Mouse (Mus musculus) MEL (cell line): ENCODE results near the gene Tmem164. TPM values are rescaled to one million over a fixed set of nuclear protein-coding genes. Genes with fewer than 3 reads are reported as not detected.
A peak's percentile ranks its signal among the peaks of the same experiment; 100 is the strongest.

ENCODE experiments used
- DNase-seq: peaks from one replicate; pipeline ENCODE4 v3.0.0; 2011; ENCODE audit warnings: low read depth, low spot score
- H3K27ac ChIP-seq: 2 replicates; pipeline ENCODE4 v1.5.1; 2012; ENCODE audit warnings: low read depth, mild to moderate bottlenecking, control low read depth, low read length, moderate library complexity; ENCODE audit not compliant: control insufficient read depth
- H3K27me3 ChIP-seq, 2 experiments: fragments of 150-350 bp in 1 of 2; sonication (generic) in 1 of 2; 2 replicates each; pipeline ENCODE4 v1.6.1; 2012; ENCODE audit warnings: low read length in 2 of 2, mild to moderate bottlenecking in 2 of 2, improper control_type of control experiment in 1 of 2, moderate library complexity in 1 of 2; ENCODE audit not compliant: insufficient read depth in 2 of 2, control insufficient read depth in 1 of 2
- H3K36me3 ChIP-seq, 2 experiments: 2 replicates each; pipeline ENCODE4 v1.6.1; 2012 to 2014; ENCODE audit warnings: low read length in 2 of 2, improper control_type of control experiment in 1 of 2, inconsistent platforms in 1 of 2, mild to moderate bottlenecking in 1 of 2; ENCODE audit not compliant: insufficient read depth in 2 of 2, control insufficient read depth in 1 of 2
- H3K4me1 ChIP-seq, 2 experiments: fragments of 150-350 bp in 1 of 2; sonication (generic) in 1 of 2; 2 replicates each; pipeline ENCODE4 v1.6.1; 2012; ENCODE audit warnings: low read length in 2 of 2, improper control_type of control experiment in 1 of 2, mild to moderate bottlenecking in 1 of 2; ENCODE audit not compliant: insufficient read depth in 2 of 2, control insufficient read depth in 1 of 2
- H3K4me3 ChIP-seq, 2 experiments: fragments of 150-350 bp in 1 of 2; sonication (generic) in 1 of 2; 2 replicates each; pipeline ENCODE4 v1.5.1; 2012; ENCODE audit warnings: low read depth in 2 of 2, low read length in 2 of 2, mild to moderate bottlenecking in 2 of 2, moderate library complexity in 2 of 2, control low read depth in 1 of 2, improper control_type of control experiment in 1 of 2; ENCODE audit not compliant: control insufficient read depth in 1 of 2, insufficient read depth in 1 of 2
- H3K79me2 ChIP-seq: 2 replicates; pipeline ENCODE4 v1.6.1; 2012; ENCODE audit warnings: mild to moderate bottlenecking, low read length, moderate library complexity; ENCODE audit not compliant: control insufficient read depth, poor library complexity, insufficient read depth
- H3K9ac ChIP-seq: 2 replicates; pipeline ENCODE4 v1.6.1; 2012; ENCODE audit warnings: low read depth, mild to moderate bottlenecking, control low read depth, low read length, moderate library complexity; ENCODE audit not compliant: control insufficient read depth, poor library complexity, severe bottlenecking
- H3K9me3 ChIP-seq: fragments of 150-350 bp; sonication (generic); replicated peaks from 2 replicates; pipeline ENCODE4 v1.6.1; 2012; ENCODE audit warnings: mild to moderate bottlenecking, low read length, improper control_type of control experiment, moderate library complexity; ENCODE audit not compliant: insufficient read depth
- BHLHE40 ChIP-seq: IDR thresholded peaks from 2 replicates; pipeline ENCODE4 v1.6.1; 2012; ENCODE audit warnings: low read depth, mild to moderate bottlenecking, inconsistent platforms, low read length, improper control_type of control experiment, borderline replicate concordance
- CHD1 ChIP-seq: IDR thresholded peaks from 2 replicates; pipeline ENCODE4 v1.6.1; 2012; ENCODE audit warnings: low read depth, mild to moderate bottlenecking, inconsistent platforms, low read length, improper control_type of control experiment
- CHD2 ChIP-seq: IDR thresholded peaks from 2 replicates; pipeline ENCODE4 v1.6.1; 2011; ENCODE audit warnings: low read length, improper control_type of control experiment
- CTCF ChIP-seq, 3 experiments: IDR thresholded peaks in 2 of 3; conservative IDR thresholded peaks in 1 of 3; 2 replicates each; pipeline ENCODE4 v1.5.1; 2011 to 2012; ENCODE audit warnings: low read length in 3 of 3, low read depth in 2 of 3, mild to moderate bottlenecking in 2 of 3, improper control_type of control experiment in 1 of 3, inconsistent platforms in 1 of 3, mixed read lengths in 1 of 3, moderate library complexity in 1 of 3; ENCODE audit not compliant: control insufficient read depth in 1 of 3, insufficient read depth in 1 of 3, poor library complexity in 1 of 3, severe bottlenecking in 1 of 3
- E2F4 ChIP-seq: IDR thresholded peaks from 2 replicates; pipeline ENCODE4 v1.6.1; 2011; ENCODE audit warnings: low read depth, low read length, improper control_type of control experiment, borderline replicate concordance
- ELF1 ChIP-seq: IDR thresholded peaks from 2 replicates; pipeline ENCODE4 v1.6.1; 2014; ENCODE audit warnings: low read depth, mild to moderate bottlenecking, inconsistent platforms, low read length, improper control_type of control experiment, moderate library complexity
- ETS1 ChIP-seq: IDR thresholded peaks from 2 replicates; pipeline ENCODE4 v1.6.1; 2012; ENCODE audit warnings: low read depth, mild to moderate bottlenecking, inconsistent platforms, low read length, improper control_type of control experiment, moderate library complexity
- GABPA ChIP-seq: IDR thresholded peaks from 2 replicates; pipeline ENCODE4 v1.6.1; 2012; ENCODE audit warnings: low read depth, mild to moderate bottlenecking, inconsistent platforms, low read length, improper control_type of control experiment, moderate library complexity
- HCFC1 ChIP-seq: IDR thresholded peaks from 2 replicates; pipeline ENCODE4 v1.6.1; 2012; ENCODE audit warnings: low read depth, mild to moderate bottlenecking, inconsistent platforms, low read length, improper control_type of control experiment, moderate library complexity
- JUND ChIP-seq: IDR thresholded peaks from 2 replicates; pipeline ENCODE4 v1.6.1; 2011; ENCODE audit warnings: low read depth, mild to moderate bottlenecking, improper control_type of control experiment, low read length
- KAT2A ChIP-seq: conservative IDR thresholded peaks from 2 replicates; pipeline ENCODE4 v1.6.1; 2012; ENCODE audit warnings: low read depth, low read length, improper control_type of control experiment, inconsistent platforms
- MAX ChIP-seq: IDR thresholded peaks from 2 replicates; pipeline ENCODE4 v1.6.1; 2011; ENCODE audit warnings: low read length, improper control_type of control experiment
- MAZ ChIP-seq: IDR thresholded peaks from 2 replicates; pipeline ENCODE4 v1.6.1; 2012; ENCODE audit warnings: low read depth, mild to moderate bottlenecking, inconsistent platforms, low read length, improper control_type of control experiment
- MXI1 ChIP-seq: IDR thresholded peaks from 2 replicates; pipeline ENCODE4 v1.6.1; 2011; ENCODE audit warnings: mild to moderate bottlenecking, low read depth, low read length, improper control_type of control experiment
- MYB ChIP-seq: IDR thresholded peaks from 2 replicates; pipeline ENCODE4 v1.6.1; 2011; ENCODE audit warnings: mild to moderate bottlenecking, low read depth, low read length, improper control_type of control experiment
- MYC ChIP-seq: IDR thresholded peaks from 2 replicates; pipeline ENCODE4 v1.6.1; 2011; ENCODE audit warnings: low read depth, mild to moderate bottlenecking, low read length, improper control_type of control experiment, moderate library complexity
- NELFE ChIP-seq: IDR thresholded peaks from 2 replicates; pipeline ENCODE4 v1.6.1; 2011; ENCODE audit warnings: low read depth, low read length, improper control_type of control experiment
- POLR2AphosphoS2 ChIP-seq: IDR thresholded peaks from 2 replicates; pipeline ENCODE4 v1.6.1; 2011; ENCODE audit warnings: low read length, improper control_type of control experiment
- POLR2AphosphoS5 ChIP-seq: IDR thresholded peaks from 2 replicates; pipeline ENCODE4 v1.6.1; 2012; ENCODE audit warnings: low read depth, borderline replicate concordance, mild to moderate bottlenecking, inconsistent platforms, low read length, moderate library complexity, mixed read lengths
- RCOR1 ChIP-seq: IDR thresholded peaks from 2 replicates; pipeline ENCODE4 v1.6.1; 2012; ENCODE audit warnings: low read depth, mild to moderate bottlenecking, inconsistent platforms, low read length, improper control_type of control experiment
- SIN3A ChIP-seq: IDR thresholded peaks from 2 replicates; pipeline ENCODE4 v1.6.1; 2012; ENCODE audit warnings: low read length, improper control_type of control experiment, inconsistent platforms
- SMC3 ChIP-seq: IDR thresholded peaks from 2 replicates; pipeline ENCODE4 v1.6.1; 2011; ENCODE audit warnings: low read depth, low read length, improper control_type of control experiment
- TAL1 ChIP-seq: IDR thresholded peaks from 2 replicates; pipeline ENCODE4 v1.6.1; 2012; ENCODE audit warnings: mild to moderate bottlenecking, inconsistent platforms, low read length, moderate library complexity, mixed read lengths
- TBP ChIP-seq: IDR thresholded peaks from 2 replicates; pipeline ENCODE4 v1.8.0; 2011; ENCODE audit warnings: low read depth, low read length, improper control_type of control experiment
- TCF12 ChIP-seq: IDR thresholded peaks from 2 replicates; pipeline ENCODE4 v1.6.1; 2014; ENCODE audit warnings: low read depth, mild to moderate bottlenecking, inconsistent platforms, low read length, improper control_type of control experiment, moderate library complexity
- UBTF ChIP-seq: IDR thresholded peaks from 2 replicates; pipeline ENCODE4 v1.6.1; 2012; ENCODE audit warnings: low read depth, mild to moderate bottlenecking, inconsistent platforms, low read length, improper control_type of control experiment, moderate library complexity, borderline replicate concordance; ENCODE audit not compliant: insufficient read depth
- USF1 ChIP-seq: IDR thresholded peaks from 2 replicates; pipeline ENCODE4 v1.6.1; 2014; ENCODE audit warnings: low read depth, mild to moderate bottlenecking, inconsistent platforms, low read length, improper control_type of control experiment, moderate library complexity
- USF2 ChIP-seq, 2 experiments: IDR thresholded peaks; 2 replicates each; pipeline ENCODE4 v1.6.1; 2011 to 2012; ENCODE audit warnings: improper control_type of control experiment in 2 of 2, low read length in 2 of 2, borderline replicate concordance in 1 of 2, inconsistent platforms in 1 of 2, low read depth in 1 of 2, mild to moderate bottlenecking in 1 of 2; ENCODE audit not compliant: insufficient read depth in 1 of 2
- ZC3H11A ChIP-seq: IDR thresholded peaks from 2 replicates; pipeline ENCODE4 v1.6.1; 2012; ENCODE audit warnings: low read depth, mild to moderate bottlenecking, inconsistent platforms, low read length, improper control_type of control experiment
- ZKSCAN1 ChIP-seq: IDR thresholded peaks from 2 replicates; pipeline ENCODE4 v1.6.1; 2012; ENCODE audit warnings: low read depth, mild to moderate bottlenecking, inconsistent platforms, low read length, improper control_type of control experiment, moderate library complexity
- ZMIZ1 ChIP-seq: IDR thresholded peaks from 2 replicates; pipeline ENCODE4 v1.6.1; 2012; ENCODE audit warnings: low read depth, mild to moderate bottlenecking, inconsistent platforms, low read length, improper control_type of control experiment, moderate library complexity
- ZNF384 ChIP-seq: IDR thresholded peaks from 2 replicates; pipeline ENCODE4 v1.6.1; 2012; ENCODE audit warnings: low read depth, mild to moderate bottlenecking, inconsistent platforms, low read length, improper control_type of control experiment
- polyA plus RNA-seq, 2 experiments: library from polyadenylated mRNA; stranded (reverse) in 1 of 2; unstranded in 1 of 2; fragments of >175 nt in 1 of 2; fragments of >200 nt in 1 of 2; gene quantifications; 2 replicates each; pipeline versions ENCODE4 v1.2.1 to v1.2.4; 2012; ENCODE audit warnings: low replicate concordance in 2 of 2, low read depth in 1 of 2; ENCODE audit not compliant: insufficient read length in 2 of 2, insufficient read depth in 1 of 2, missing spikeins in 1 of 2
- total RNA-seq: library from RNA; depleted of rRNA; stranded (reverse); fragments of 300-350 nt; gene quantifications from 2 replicates; pipeline ENCODE4 v1.2.3, GENCODE M21; 2012

The Tmem164 gene
- total and polyA plus RNA-seq, 3 experiments: 34.3 to 92.4 (median 72.8) TPM

DNA sequence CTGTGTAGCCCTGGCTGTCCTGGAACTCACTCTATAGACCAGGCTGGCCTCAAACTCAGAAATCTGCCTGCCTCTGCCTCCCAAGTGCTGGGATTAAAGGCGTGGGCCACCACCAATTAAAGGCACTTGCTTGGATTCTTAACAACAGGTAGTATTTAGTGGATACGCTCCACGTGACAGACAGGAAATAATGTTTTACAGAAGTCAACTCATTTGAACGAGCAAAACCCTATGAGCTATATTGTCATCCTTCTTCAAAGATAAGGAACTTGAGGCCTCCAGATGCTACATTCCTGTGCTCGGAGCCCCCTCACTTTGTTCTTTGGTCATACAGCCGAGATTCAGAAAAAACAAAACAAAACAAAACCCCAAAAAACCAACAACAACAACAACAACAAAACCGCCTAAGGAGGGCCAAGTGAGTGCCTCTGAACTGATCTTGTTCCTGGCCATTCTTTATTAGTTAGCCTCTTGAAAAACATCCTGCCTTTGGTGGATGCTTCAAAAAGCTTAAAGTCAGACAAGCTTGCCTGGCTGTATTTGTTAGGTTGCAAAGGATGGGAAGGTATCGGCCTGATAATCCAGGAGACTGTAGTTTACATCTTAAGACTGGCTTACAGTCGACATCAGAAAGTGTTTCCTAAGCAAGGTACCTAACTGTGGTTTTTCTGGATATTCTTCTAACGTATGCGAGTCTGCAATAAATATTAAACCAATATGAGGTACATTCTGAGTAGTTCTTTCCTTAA lies 1.5 kb upstream of the Tmem164 start (continued):
- no peak for TF ChIP-seq MYB
- TF ChIP-seq SIN3A: peak; percentile 71
- TF ChIP-seq USF1: peak; percentile 91

- Histone ChIP-seq H3K9me3 (no peaks in the 10 kb centered on the region), H3K9ac (peak overlapping the region; percentile 89), H3K4me3 (peak overlapping the region; percentile 69 to 71), H3K27ac (peak overlapping the region; percentile 98), H3K27me3 (no peaks in the 10 kb centered on the region), H3K36me3 (peaks cover 0 to 47% of the 10 kb centered on the region in 2 experiments; a peak in 2 of 4 replicates), H3K4me1 (peaks cover 8 to 44% of the 10 kb centered on the region in 2 experiments), H3K79me2 (peaks cover 38% of the 10 kb centered on the region)
- peak; percentile 87 for DNase-seq
- TF ChIP-seq CHD2: peak; percentile 60
- no peak for TF ChIP-seq GABPA
- TF ChIP-seq NELFE: peak; percentile 69
- TF ChIP-seq CHD1: peak; percentile 97
- no peak for TF ChIP-seq ZC3H11A
- TF ChIP-seq USF2 (IDR thresholded peaks at IDR 0.05; ENCODE audit: borderline replicate concordance in 1 of 2, insufficient read depth in 1 of 2, low read depth in 1 of 2, low read length in 2 of 2): no peak
- TF ChIP-seq ZKSCAN1: no peak
- no peak for TF ChIP-seq POLR2AphosphoS5
- no peak for TF ChIP-seq MYB
- no peak for TF ChIP-seq E2F4
- TF ChIP-seq MXI1: peak; percentile 62
- no peak for TF ChIP-seq CTCF (IDR thresholded peaks at IDR 0.05 in 2 of 3, conservative IDR thresholded peaks at IDR 0.05 in 1 of 3; ENCODE audit: control insufficient read depth in 1 of 3, insufficient read depth in 1 of 3, low read depth in 2 of 3, low read length in 3 of 3, poor library complexity in 1 of 3, severe bottlenecking in 1 of 3)
- TF ChIP-seq USF1: no peak
- peak; percentile 90 for TF ChIP-seq MAZ
- TF ChIP-seq SMC3: 0 out of 2 replicates have a peak, but pooled peaks have one; percentile 1
- 0 out of 2 replicates have a peak, but pooled peaks have one; percentile 20 for TF ChIP-seq ETS1
- peak; percentile 62; the same call in 1 of the 2 replicates for TF ChIP-seq ELF1
- TF ChIP-seq RCOR1: no peak
- TF ChIP-seq TAL1: no peak
- 0 out of 2 replicates have a peak, but pooled peaks have one; percentile 51 for TF ChIP-seq TBP
- TF ChIP-seq KAT2A: no peak
- TF ChIP-seq JUND: no peak
- TF ChIP-seq MAX: no peak
- TF ChIP-seq HCFC1: peak; percentile 61; the same call in 1 of the 2 replicates
- TF ChIP-seq TCF12: no peak; the same call in none of the 2 replicates
- no peak; the same call in 1 of the 2 replicates for TF ChIP-seq MYC
- peak; percentile 69 for TF ChIP-seq POLR2AphosphoS2
- TF ChIP-seq BHLHE40: no peak
- peak; percentile 59; the same call in 1 of the 2 replicates for TF ChIP-seq ZMIZ1
- peak; percentile 57 for TF ChIP-seq SIN3A
- no peak for TF ChIP-seq UBTF
- TF ChIP-seq ZNF384: peak; percentile 79
These were observed 683 bp upstream of the Tmem164 start for GRCm38 (mm10) chrX:142680391-142681055.
